Mouse (Mus musculus) CD4-positive helper T cell, adult 2 months (primary cell): ENCODE measurements around the gene Zc3h7b.

Experiments
- DNase-seq: peaks from one replicate; pipeline ENCODE4 v3.0.0-alpha.2; 2012; ENCODE audit warnings: low read depth, missing footprints, low spot score

Gene Zc3h7b

GRCm38 (mm10) chr15:81739296-81739695, 5.6 kb upstream of the Zc3h7b start:
- no peak for DNase-seq

DNA sequence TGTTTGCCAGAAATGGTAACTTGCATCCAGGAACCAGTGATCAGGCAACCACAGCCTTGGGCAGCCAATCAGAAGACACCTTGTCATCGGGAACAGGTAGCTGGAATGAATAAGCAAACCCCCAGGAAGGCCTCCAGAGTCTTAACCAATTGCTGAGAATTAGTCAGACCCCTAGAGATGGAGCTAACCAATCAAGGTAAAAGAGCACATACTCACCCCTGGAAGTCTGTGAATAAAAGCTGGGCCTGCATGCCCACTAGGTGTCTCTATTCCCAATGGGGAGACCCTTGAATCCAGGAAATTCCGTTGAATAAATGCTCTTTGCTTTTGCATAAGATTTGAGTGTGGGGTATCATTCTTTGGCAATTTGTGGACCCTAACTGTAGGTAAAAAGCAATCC, 4.9 kb upstream of the Zc3h7b start:
- no peak for DNase-seq

DNA sequence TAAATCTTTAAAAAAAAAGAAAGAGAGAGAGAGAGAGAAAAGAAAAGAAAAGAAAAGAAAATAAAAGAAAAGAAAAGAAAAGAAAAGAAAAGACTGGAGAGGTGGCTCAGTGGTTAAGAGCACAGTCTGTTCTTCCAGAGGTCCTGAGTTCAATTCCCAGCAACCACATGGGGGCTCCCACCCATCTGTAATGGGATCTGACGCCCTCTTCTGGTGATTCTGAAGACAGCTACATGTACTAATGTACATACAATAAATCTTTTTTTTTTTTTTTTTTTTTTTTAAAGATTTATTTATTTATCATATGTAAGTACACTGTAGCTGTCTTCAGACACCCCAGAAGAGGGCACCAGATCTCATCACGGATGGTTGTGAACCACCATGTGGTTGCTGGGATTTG, 2.5 kb upstream of the Zc3h7b start:
- peak; percentile 25 for DNase-seq

DNA sequence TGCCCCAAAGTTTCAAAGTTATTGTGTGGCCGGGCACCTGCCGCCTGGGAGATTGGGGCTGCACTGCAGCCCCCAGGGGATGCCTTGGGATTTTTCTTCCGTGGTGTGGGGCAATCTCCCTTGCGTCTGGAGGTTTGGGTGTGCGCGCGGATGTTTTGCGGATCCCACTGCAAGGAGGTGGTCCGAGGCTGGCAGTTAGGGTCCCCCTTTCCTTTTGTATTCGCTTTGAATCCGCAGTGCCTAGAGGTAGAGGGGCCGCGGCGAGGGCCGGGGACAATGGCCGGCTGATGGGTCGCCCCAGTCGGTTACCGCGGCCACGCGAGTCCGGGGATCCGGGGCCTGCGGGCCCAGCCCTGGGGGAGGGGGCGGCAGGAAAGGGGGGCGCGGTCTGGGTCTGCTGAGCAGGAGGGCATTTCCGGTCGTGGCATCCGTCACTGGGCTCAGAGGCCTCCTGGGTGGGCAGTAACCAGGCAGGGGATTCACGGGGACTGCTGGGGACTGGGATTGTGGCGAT, 801 bp downstream of the Zc3h7b start:
- DNase-seq: peak; percentile 62

DNA sequence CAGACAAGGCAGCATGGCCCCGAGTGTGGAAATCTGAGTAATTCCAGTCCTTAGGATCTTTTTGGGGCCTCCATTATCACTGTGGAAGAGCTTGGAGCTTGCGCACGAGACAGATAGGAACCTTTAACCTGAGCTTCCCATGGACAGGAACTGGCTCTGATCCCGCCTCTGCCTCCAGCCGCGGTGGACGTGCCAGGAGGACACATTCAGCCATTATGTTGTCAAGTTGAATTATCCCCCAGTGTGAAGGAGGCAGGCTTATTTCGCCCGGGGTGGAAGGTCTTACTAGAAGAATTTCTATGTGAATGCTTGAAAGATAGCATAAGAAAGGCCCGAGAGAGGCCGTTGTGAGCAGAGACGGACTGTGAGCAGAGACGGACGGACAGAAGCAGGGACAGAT, 4.9 kb downstream of the Zc3h7b start:
- DNase-seq: no peak

DNA sequence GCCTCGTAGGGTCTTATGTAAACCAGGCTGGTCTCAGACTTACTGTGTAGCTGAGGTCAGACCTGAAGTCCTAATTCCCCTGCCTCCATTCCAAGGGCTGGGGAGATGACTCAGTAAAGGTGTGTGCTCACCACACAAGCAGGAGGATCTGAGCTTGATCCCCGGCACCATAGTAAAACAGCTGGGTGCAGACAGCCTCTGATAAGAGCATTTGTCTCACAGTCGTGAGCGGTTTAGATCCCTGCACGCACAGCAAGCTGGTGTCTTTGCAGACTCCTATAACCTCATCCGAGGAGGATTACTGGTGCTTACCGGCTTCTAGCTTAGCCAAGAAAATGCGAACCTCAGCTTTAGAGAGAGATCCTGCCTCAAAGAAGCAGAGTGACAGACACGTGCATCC, 8.8 kb downstream of the Zc3h7b start:
- no peak for DNase-seq

DNA sequence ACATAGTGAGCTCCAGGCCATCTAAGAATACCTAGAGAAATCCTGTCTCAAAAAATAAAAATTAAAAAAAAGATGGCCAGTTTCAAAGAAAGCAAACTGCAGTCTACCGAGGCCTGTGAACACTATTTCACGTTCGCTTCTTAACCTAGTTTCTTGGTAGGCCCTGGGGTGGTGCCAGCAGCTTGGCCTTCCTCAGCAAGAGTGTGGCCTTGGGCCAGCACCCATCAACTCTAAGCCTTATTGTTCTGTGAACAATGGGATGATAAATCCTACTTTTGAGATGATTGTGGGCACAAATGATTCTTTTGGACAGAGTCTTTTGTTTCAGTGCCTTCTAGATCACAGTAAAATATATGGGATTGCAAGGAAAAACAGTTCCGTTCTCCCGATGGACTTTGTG, 13.8 kb downstream of the Zc3h7b start:
- DNase-seq: no peak

GRCm38 (mm10) chr15:81759542-81759941, 14.7 kb downstream of the Zc3h7b start:
- DNase-seq: no peak

GRCm38 (mm10) chr15:81760361-81761079, 15.7 kb downstream of the Zc3h7b start:
- DNase-seq: no peak

DNA sequence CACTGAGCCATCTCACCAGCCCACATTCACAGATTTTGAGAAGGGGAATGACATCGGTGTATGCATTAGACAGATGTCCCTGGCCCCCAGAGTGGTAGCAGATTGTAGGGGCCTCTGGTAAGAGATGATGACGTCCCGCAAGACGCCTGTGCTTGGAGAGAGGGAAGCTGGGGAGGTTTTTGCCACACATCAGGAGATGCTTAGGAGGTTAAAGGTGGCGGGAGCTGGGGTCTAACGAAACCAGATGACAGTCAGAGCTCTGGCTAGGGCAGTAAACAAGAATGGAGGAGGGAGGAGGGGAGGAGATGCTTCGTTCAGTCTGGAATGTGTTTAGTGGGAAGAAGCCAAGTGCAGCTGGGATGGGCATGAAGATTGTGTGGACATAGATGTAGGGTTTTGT, 16.5 kb downstream of the Zc3h7b start:
- DNase-seq: no peak

GRCm38 (mm10) chr15:81761959-81762358, 17.1 kb downstream of the Zc3h7b start:
- no peak for DNase-seq

DNA sequence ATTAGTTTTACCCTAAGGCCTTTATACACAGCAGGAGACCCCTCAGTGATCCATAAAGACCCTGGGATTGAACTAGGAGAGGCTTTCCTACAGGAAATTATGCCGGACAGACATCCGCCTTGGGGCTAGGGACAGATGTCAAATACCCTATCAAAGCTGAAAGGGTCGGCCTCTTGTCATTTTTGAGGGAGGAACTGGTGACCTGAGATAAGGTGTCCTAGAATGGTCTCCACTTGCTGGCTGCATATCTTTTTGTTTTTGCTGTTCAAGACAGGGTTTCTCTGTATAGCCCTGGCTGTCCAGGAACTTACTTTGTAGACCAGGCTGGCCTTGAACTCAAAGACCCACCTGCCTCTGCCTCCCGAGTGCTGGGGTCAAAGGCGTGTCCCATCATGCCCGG, 19.7 kb downstream of the Zc3h7b start:
- no peak for DNase-seq

- no peak for DNase-seq
Observed at GRCm38 (mm10) chr15:81765651-81766050, 20.8 kb downstream of the Zc3h7b start.

- DNase-seq: no peak
Observed at GRCm38 (mm10) chr15:81766439-81766838, 21.6 kb downstream of the Zc3h7b start.

DNA sequence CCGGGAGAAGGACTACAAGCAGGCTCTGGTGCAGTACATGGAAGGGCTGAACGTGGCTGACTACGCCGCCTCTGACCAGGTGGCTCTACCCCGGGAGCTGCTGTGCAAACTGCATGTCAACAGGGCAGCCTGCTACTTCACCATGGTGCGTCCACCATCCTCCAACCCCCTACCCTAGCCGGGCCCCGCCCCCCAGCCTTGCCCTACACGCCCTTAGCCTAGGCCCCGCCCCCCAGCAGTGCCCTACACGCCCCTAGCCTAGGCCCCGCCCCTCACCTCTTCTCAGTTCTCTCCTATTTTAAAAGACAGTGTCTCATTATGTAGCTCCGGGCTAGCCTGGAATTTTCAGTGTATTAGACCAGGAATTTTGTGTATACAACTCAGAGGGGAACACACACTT, 24.2 kb downstream of the Zc3h7b start:
- no peak for DNase-seq

DNA sequence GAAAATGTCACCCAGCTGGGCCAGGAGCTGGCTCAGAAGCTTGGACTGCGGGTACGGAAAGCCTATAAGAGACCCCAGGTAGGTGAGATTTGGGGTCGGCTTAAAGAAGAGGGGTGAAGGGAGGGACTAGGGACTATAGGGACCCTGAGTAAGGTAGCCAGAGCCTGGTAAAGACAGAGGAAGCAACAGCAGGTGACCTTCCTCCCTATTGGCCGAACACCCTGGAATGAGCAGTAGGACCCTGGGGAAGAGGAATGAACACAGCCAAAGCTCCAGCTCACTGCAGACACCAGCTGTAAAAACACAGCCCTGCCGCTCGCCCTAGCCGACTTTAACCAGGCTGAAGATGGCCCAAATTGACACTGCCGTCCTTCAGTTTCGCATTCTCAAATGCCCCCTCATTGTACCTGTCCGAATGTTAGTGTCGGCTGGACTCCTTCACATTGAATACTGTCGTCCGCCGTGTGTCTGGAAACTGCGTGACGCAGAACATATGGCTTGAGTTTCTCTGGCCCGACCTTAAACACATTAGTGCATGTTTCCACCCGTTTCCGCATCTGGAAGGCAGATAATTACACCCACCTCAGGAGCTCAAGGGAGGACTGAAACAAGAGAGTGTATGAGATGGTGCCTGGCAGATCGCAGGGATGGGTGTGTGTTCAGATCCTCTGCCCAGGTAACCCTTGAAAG, 27.7 kb downstream of the Zc3h7b start:
- DNase-seq: no peak

DNA sequence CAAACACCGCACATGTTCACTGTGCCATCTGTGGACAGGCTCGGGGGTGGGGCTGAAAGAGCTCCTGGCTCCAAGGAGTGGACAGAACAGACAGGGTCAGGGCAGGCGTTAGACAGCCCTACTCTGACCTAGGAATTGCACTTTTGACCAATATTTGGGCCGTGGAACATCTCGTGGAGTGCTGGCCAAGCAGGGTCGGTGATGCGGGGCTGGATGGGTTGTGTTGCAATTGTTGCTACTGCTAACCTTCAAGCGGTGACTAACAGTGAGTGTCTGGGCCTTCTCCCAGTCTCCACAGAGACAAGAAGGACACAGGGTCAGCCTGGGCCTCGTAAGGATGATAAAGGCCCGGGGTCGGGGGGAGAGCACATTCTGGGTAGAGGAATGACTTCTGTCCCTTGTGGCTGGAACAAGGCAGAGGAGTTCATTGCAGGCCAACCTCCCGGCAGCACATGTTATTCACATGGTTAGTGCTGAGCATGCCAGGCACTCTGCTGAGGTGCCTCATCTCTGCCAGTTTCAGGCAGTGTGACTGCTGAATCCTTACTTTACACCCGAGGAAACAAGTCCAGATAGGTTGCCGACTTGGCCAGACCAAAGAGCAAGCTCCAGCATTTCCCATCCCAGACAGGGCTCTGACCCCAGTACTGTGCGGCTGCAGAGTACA, 29.8 kb downstream of the Zc3h7b start:
- DNase-seq: no peak

GRCm38 (mm10) chr15:81776631-81777422, 32.0 kb downstream of the Zc3h7b start:
- DNase-seq: no peak

DNA sequence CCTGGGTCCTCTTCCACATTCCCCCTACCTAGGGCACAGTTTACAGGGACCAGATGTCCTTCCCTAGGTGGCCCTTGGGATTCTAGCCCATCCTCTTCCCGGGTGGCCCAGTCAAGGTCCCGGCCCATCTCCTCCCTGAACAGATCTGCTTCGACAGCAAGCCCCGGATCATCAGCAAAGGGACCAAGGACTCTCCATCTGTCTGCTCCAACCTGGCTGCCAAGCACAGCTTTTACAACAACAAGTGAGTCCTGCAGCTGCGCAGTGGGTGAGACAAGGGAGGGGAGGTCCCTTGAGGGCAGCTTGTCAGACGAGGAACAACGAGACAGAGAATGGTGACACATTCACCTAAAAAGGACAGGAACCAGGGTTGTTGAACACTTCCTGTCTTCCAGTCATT, 37.0 kb downstream of the Zc3h7b start:
- no peak for DNase-seq

GRCm38 (mm10) chr15:81784762-81785161, 39.9 kb downstream of the Zc3h7b start:
- DNase-seq: no peak

- no peak for DNase-seq
Observed at GRCm38 (mm10) chr15:81785701-81786100, 40.8 kb downstream of the Zc3h7b start.

DNA sequence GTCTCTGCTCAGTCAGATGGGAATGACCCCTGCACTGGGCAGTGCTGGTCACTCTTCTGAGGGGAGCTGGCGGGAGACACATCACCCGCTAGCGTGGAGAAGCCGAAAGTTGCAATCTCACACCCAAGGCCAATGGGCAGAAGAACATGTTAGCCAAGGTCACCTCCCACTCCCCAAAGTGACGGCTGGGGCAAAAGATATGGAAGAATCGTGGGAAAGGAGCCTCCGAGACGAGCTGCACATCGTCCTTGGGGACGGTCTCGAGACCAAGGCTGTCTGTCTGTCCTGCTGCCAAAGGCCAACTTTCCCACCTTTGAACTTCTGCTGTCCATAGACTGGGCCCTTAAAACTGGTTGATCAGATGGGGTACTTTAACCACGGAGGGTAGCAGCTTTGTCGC, 42.7 kb downstream of the Zc3h7b start:
- DNase-seq: no peak
